Mouse (Mus musculus): ENCODE measurements at regions not wholly inside any gene's neighbourhood (a gene's known extent, or its start where the extent isn't known, plus 50 kb on each side); places are given as distances from the start of the nearest gene placed in this dataset.
"Not testable (repeated sequence)": the region's sequence is repeated elsewhere in the genome, so short reads cannot be mapped to it uniquely, and the experiment has no call there.

DNA sequence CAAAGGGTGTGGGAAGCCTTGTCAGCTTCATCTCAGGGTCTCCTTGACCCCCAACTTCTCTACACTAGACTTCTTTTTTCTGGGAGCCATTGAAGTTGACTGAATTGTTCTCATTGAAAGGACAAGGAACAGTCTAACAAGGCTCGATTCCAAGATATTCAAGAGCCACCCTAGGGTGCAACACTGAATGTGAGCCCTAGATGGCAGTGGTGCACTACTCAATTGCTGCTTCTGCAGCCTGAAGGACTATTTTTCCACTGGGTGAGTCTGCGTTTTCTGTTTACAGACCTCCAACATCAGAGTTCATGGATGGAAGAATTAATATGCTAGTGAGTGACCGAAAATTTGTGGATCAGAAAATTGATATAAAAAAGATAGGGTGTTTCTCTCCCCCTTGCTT lies 161.5 kb downstream of the Hpcal1 start:
- H3K4me2 ChIP-seq; H3K27me3 ChIP-seq; H3K9ac ChIP-seq; H3K36me3 ChIP-seq; H3K27ac ChIP-seq; H3K4me3 ChIP-seq; H3K4me1 ChIP-seq (replicated peaks); ATAC-seq (ENCODE audit: low FRiP score); H3K9me3 ChIP-seq: not testable (repeated sequence)
- 62% methylated on average over 3 of the region's 3 CpGs for WGBS

DNA sequence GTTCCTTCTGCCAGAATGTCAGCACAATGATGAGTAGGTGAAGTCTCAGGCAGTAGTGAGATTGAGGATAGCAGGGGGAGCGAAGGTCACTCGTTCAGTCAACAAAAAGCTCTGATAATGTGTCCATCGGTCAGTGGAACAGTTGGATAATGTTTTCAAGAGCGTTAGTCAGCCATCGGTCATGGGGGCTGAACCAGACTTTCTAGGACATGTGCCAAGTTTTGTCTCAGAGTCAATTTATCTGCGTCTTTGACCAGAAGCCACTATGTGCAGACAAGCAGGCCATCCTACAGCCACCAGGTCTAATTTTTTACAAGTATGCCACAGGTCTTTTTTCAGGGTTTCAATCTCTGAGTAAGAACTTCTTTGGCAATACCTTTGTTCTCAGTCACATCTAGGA lies 181.8 kb downstream of the Hpcal1 start:
- H3K27ac ChIP-seq; H3K27me3 ChIP-seq; H3K4me1 ChIP-seq (replicated peaks); H3K4me3 ChIP-seq; H3K9me3 ChIP-seq; H3K36me3 ChIP-seq; ATAC-seq (ENCODE audit: low FRiP score); H3K4me2 ChIP-seq; H3K9ac ChIP-seq: not testable (repeated sequence)
- 82% methylated on average over 6 of the region's 6 CpGs for WGBS

DNA sequence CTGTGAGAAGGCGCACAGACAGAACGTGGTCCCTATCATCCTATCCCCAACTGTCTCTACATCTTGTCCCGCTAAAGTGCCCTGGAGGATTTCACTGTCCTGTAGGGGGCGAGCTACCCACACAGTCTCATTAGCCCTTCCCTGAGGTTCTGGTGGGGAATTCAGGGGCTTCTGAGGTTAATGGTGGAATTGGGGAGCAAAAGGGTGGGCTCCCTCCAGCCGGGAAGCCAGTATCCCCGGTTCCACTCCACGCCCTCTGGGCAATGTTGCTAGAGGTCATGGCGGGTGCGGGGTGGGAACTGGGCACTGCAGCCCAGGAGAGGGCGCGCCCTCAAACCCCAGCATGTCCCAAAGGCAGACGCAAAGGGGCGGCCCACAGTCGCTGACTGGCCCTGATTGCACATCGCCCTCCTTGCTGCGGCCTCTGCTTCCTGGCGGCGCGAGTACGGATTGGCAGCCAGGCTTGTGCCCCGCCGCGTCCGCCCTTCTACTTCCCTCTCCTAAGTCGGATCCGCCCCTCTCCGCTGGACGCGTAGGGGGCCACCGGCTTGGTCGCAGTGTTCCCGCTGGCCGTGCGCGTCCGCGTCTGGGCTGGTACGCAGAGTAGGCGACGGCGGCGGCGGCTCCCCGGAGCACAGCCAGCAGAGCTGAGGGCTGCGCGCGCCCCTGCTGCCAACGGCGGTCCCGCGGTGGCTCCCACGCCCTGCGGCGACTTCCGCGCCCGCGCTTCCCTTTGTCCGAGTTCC lies 190.9 kb downstream of the Hpcal1 start:
- Histone ChIP-seq H3K4me1 (replicated peaks) (no peaks in the 10 kb centered on the region), H3K4me3 (peak overlapping the region; percentile 81)
- under 1% methylated on average over 58 of the region's 59 CpGs for WGBS

DNA sequence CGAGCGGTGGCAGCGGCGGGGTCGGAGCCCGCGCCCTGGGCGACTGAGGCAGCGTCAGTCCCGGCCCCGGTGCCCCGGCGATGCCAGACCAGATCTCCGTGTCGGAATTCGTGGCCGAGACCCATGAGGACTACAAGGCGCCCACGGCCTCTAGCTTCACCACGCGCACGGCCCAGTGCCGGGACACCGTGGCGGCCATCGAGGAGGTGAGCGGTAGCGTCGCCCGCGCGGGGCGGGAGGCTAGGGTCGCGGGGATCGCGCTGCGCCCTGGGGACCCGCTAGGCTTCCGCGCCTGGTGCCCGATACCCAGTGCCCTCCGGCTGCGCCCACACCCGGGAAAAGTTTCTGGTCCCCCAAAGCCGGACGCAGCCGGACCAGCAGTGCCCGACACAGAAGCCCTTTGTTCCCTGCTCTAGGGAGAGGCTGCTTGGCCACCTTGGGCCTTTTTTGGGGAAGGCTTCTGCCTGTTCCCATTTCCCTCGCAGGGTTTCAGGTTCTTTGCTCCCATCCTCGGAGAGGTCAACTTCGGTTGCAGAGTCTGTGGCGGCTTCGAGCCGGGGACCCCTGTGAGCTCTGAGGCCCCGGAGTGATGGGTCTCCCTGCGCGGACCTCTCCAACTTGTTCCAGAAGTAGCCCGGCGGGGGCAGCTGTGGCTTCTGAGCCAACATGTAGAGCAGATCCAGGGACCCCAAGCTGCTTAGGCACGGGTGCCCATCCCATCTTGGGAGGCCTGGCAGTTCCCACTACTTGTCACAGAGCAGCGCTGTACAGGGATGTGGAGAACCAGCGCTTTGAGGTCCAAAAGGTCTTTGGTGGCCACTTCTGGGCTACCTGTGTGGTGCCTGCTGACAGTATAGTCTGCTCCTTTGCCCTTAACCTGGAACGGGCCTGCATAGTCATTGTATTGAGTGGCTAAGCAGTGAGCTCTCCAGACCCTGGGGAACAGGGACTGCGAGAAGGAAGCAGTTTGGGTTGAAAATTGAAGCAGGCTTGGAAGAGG lies 191.8 kb downstream of the Hpcal1 start:
- 2% methylated on average over 57 of the region's 65 CpGs for WGBS
- H3K27me3 ChIP-seq; ATAC-seq (ENCODE audit: low FRiP score); H3K4me1 ChIP-seq (replicated peaks); H3K36me3 ChIP-seq: not testable (repeated sequence)
- peak overlapping the region; percentile 90 for H3K27ac ChIP-seq
- peak overlapping the region; percentile 81 for H3K4me3 ChIP-seq
- H3K9me3 ChIP-seq: peaks cover 13% of the 10 kb centered on the region
- H3K9ac ChIP-seq: peak overlapping the region; percentile 92
- peak overlapping the region; percentile 57 for H3K4me2 ChIP-seq

More for the DNA sequence above, 190.9 kb downstream of the Hpcal1 start:
- ATAC-seq (ENCODE audit: low FRiP score): peak; percentile 100
- 0 out of 2 replicates have a peak, but pooled peaks cover 3% of the 10 kb centered on the region for H3K36me3 ChIP-seq
- H3K9ac ChIP-seq: peak overlapping the region; percentile 92
- H3K27ac ChIP-seq: peak overlapping the region; percentile 90
- H3K27me3 ChIP-seq: no peaks in the 10 kb centered on the region
- H3K9me3 ChIP-seq: peaks cover 7% of the 10 kb centered on the region; the same call in 1 of the 2 replicates
- peak overlapping the region; percentile 57 for H3K4me2 ChIP-seq

DNA sequence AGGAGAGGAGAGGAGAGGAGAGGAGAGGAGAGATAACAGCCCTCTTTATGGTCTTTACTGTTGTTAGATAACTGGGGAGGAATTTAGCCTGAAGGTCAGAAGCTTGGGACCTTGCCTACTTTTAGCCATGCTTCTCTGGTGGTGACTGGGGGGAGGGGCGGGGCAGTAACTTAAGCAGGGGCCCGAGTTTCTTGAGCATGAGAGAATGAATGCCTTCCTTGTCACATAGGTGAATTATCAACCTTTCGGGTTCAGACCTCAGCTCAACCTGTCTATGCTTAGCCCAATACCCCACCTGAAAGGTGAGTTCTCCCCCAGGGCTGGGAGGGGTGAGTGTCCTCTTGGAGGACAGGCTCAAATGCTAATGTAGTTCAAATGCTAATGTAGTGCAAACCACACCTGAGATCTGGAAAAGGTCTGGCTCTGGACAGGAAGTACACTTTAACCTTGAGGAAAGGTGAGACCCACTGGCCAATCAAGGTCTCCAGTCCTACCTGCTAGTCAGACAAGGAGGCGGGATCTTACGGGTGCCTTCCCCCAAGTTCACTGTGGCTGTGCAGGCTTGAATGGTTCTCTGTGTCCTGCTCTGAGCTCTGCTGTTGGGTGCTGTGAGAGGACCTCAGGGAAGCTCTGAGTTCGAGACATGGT lies 201.1 kb downstream of the Hpcal1 start:
- H3K4me2 ChIP-seq; H3K27ac ChIP-seq; H3K4me3 ChIP-seq; H3K27me3 ChIP-seq; H3K4me1 ChIP-seq (replicated peaks); H3K9ac ChIP-seq; ATAC-seq (ENCODE audit: low FRiP score): not testable (repeated sequence)
- Histone ChIP-seq H3K36me3 (peaks cover 48% of the 10 kb centered on the region), H3K9me3 (peaks cover 55% of the 10 kb centered on the region)
- WGBS: 95% methylated on average over 6 of the region's 6 CpGs

DNA sequence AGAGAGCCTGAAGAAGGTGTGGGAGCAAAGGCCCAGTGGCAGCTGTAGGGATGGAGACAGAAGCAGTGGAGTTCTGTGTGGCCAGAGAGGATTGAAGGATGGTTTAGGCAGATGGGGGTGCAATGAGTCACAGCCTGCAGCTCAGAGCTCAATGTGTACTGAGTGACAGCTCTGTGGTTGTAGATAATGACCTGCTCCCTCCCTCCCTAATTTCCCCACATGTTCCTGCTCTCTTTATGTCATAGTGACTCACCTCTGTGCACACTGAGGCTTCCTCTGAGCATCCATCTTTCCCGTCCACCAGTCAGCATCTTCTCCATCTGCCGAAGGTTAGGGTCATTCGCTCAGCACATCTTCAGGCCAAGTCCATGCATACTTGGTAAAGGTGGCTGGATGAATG lies 222.4 kb downstream of the Hpcal1 start:
- peaks cover 52% of the 10 kb centered on the region for H3K36me3 ChIP-seq
- ATAC-seq (ENCODE audit: low FRiP score); H3K4me1 ChIP-seq (replicated peaks); H3K27ac ChIP-seq; H3K9ac ChIP-seq; H3K4me2 ChIP-seq; H3K27me3 ChIP-seq; H3K4me3 ChIP-seq: not testable (repeated sequence)
- peaks cover 29% of the 10 kb centered on the region for H3K9me3 ChIP-seq
- WGBS: 97% methylated on average over 3 of the region's 3 CpGs
